9 mouse cellular contexts compared by ENCODE assay signal in genomic region chr16:25983635-25984034, GRCm38 (mm10).
DNase-seq lines count a peak whose midpoint lies in the region; TF ChIP-seq lines count a peak whose summit lies in the region.
"Had no signal": no experiment of that assay in that cellular context is flagged by ENCODE, and none has a peak within 500 bp of the region (broad histone marks: within the 10 kb centered on the region; RNA-seq: fewer than 3 reads in every experiment).

No protein-coding gene starts in this region.

- H3K27ac ChIP-seq in thymus, adult 2 months (ENCODE audit: control insufficient read depth, insufficient read depth, low read length) = no peak overlapping the region
- H3K27ac ChIP-seq in forebrain, embryonic 10.5 days = no peak overlapping the region
- H3K27ac ChIP-seq: macrophage had no signal

- intact Hi-C loops in heart, postnatal 36 days (cut with DNase I) = loop anchor here (5.0 kb wide), 1 partner anchor 124 kb away; the partner anchor contains the start of gene P3h2

- TF ChIP-seq CTCF in thymus, adult 2 months (IDR thresholded peaks at IDR 0.05; ENCODE audit: borderline replicate concordance, control insufficient read depth, extremely low read depth, insufficient read depth, low read length, poor library complexity) = no peak

- TF ChIP-seq POLR2A in thymus, adult 2 months (IDR thresholded peaks at IDR 0.05; ENCODE audit: control insufficient read depth, extremely low read depth, insufficient read depth, low read length, poor library complexity) = no peak

- peak; percentile 11 to 41 for DNase-seq in heart, postnatal 36 days
- no peak for DNase-seq in heart, adult 11 months
- peak; percentile 33 for DNase-seq in right cerebral cortex, postnatal 4 days
- DNase-seq in right cerebral cortex, postnatal 25 days = no peak
- DNase-seq in kidney, postnatal 10 days = peak; percentile 57
- DNase-seq in thymus, adult 2 months = no peak
- DNase-seq in forebrain, embryonic 10.5 days (ENCODE audit: extremely low spot score, low spot score) = no peak
- DNase-seq in cerebellum, adult 9-11 months = no peak

- whole genome bisulfite sequencing in thymus, adult 2 months = 63% methylated on average over 4 of the region's 4 CpGs
- WGBS in forebrain, embryonic 10.5 days = 28% methylated on average over 4 of the region's 4 CpGs

- H3K4me3 ChIP-seq in thymus, adult 2 months (ENCODE audit: control insufficient read depth, insufficient read depth, low read length) = no peak overlapping the region
- H3K4me3 ChIP-seq in forebrain, embryonic 10.5 days = no peak overlapping the region

- no peaks in the 10 kb centered on the region for H3K9me3 ChIP-seq in forebrain, embryonic 10.5 days

- no peaks in the 10 kb centered on the region for H3K36me3 ChIP-seq in thymus, adult 2 months (ENCODE audit: control insufficient read depth, insufficient read depth, low read length)
- H3K36me3 ChIP-seq in forebrain, embryonic 10.5 days (replicated peaks) = no peaks in the 10 kb centered on the region

- H3K27me3 ChIP-seq in thymus, adult 2 months (ENCODE audit: control insufficient read depth, insufficient read depth, low read length) = no peaks in the 10 kb centered on the region
- no peaks in the 10 kb centered on the region for H3K27me3 ChIP-seq in forebrain, embryonic 10.5 days (ENCODE audit: poor library complexity, severe bottlenecking)

- H3K4me1 ChIP-seq in thymus, adult 2 months (replicated peaks; ENCODE audit: control insufficient read depth, insufficient read depth, low read length) = no peaks in the 10 kb centered on the region
- no peaks in the 10 kb centered on the region for H3K4me1 ChIP-seq in forebrain, embryonic 10.5 days

Comparison
In these comparisons a context has a peak if more than half of its experiments do, and no peak if none do; other contexts are left out.
1. DNase-seq: peak in heart, postnatal 36 days (2 of 2), right cerebral cortex, postnatal 4 days (single experiment) and kidney, postnatal 10 days (single experiment); none in heart, adult 11 months (single experiment), right cerebral cortex, postnatal 25 days (single experiment), thymus, adult 2 months (single experiment), forebrain, embryonic 10.5 days (single experiment) and cerebellum, adult 9-11 months (single experiment).